Mouse (Mus musculus): ENCODE results near the gene Acsm1.

Gene Acsm1

DNA sequence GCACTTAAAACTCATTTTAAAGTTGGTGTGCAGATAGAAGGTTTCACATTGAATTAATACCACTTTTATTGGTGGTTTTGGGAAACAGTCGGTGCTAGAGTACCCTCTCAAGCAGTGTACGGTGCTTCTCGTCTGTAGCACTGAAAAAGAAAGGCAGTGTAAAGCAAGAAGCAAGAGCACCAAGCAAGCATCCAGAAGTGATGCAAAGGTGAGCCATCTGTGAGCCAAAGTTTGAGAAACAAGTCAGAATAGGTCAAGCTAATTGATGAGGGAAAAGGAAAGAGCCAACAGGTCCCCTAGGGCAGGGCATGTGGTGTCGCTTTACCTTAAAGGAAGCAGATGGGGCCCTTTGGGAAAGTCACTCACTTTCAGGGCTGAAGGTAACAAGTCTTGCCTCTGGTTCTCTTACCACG is at the start of gene Acsm1:
TSS of gene Acsm1 (plus strand) at position 363 of the 413 bp plus-strand sequence.
- DNase-seq = peak in 1 of 2 experiments; percentile 6

DNA sequence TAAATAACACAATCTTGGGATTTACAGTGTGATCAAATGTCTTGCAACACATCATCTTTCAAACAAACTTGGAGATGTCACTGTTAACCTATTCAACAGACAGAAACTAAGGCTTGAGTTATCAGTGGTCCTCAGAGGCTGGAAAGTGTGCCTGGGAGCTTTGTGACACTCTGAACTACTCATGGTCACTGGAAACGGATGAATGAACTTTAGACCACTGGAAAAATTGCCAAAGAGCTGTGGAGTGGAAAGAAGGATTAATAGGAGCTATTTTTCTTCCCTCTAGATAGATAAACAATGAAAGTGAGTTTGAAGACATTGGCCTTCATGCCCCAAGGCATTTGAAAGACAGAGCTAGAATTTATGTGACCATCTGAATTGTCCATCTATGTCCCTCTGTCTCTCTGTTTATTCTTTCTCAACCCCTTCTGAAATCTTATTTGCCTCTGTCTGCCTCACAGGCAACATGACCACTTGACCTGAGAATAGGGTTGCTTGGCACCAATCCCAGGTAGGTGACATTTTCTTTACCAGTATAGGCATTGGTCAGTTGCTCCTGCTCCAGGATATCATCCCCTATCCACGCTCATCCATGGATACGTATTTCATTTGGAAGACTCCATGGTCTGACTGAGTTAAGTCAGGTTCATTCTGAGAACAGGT is 46.9 kb upstream of the Acsm1 start:
- DNase-seq = peak; percentile 56 to 67

DNA sequence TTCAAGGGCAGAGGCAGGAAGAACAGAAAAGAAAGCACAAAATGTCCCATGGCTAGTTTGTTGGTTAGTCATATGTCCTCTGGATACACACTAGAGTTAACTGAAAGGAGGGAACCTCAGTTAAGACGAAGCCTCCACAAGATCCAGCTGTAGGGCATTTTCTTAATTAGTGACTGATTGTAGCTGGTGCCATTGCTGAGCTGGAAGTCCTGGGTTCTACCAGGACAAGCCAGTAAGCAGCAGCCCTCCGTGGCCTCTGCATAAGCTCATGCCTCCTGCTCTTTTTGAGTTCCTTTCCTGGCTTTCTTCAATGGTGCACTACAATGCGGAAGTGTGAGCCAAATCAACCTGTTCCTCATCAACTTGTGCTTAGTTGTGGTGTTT is 46.4 kb upstream of the Acsm1 start:
- peak; percentile 38 to 51 for DNase-seq

DNA sequence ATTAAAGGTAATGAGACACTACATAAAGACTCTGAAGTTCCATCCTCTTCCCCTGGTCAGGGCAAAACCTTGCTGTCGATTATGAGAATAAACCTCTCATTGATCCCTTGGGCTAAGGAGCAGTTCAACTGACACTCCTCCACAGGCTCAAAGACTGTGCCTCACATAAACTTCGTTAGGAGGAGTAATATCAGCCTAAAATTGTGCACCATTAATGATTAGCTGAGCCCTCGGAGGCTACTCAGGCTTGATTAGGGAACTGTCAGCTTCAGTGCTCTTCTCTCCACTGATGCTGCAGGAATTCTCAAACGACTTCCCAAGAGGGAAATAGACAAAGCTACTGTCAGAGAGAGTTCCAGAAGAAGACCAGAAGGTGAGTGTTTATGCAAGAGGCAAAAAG is 45.4 kb upstream of the Acsm1 start:
- peak; percentile 34 to 64 for DNase-seq

DNA sequence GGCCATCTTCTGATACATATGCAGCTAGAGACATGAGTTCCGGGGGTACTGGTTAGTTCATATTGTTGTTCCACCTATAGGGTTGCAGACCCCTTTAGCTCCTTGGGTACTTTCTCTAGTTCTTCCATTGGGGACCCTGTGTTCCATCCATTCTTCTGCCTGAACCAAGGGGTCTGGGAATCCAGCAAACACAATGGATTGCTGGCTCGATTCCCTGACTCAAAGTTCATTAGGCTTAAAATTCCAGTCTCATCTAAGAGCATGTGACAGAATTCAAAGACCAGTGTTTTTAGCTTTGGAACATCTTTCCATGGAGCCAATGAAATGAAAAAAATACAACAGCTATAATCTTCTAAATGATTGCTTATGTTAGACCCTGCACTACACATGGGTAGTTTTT is 44.4 kb upstream of the Acsm1 start:
- peak; percentile 37 to 41 for DNase-seq

DNA sequence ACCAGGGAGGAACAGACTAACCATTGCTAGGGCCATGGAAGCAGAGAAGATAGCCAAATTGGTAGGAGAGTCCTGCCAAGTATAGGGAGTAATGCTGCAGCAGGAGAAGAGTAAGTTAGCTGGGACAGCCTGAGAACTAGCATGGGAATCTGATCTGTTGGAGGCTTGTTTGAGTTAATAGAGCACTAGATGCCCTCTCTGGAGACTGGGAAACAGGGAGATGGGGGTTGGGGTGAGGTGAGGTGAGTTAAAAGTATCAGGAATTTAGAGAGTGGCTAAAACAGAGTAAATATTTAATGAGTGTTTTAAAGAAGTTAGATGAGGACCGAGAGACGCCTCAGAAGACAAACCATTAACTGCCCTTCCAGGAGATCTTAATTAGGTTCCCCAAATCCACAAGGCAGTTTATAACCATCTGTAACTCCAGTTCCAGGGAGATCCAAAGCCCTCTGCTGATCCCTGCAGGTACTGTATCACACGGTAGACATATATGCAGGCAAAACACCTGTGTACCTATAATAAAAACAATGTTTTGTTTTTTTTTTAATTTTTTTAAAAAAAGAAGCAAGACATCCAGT is 12.2 kb upstream of the Acsm1 start:
- DNase-seq = peak; percentile 73 to 88

DNA sequence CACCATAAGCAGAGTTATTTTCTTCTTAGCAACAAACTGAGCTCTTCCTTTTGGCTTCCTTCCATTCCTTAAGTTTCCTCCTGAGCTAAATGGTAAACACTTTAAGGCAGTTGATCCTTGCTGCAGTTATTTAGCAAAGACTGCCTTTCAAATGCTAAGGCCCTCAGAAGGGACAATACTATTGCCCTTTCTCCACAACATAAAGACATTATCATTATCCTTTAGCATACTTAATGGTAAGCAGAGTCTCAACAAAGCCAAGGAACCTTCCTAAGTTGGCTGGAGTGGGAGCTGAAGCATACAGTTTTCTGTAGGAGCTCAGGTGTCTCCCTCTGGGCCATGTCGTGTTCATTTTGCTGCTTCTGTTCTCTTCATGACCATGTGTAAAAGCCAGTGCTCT is 11.5 kb upstream of the Acsm1 start:
- no peak for DNase-seq

DNA sequence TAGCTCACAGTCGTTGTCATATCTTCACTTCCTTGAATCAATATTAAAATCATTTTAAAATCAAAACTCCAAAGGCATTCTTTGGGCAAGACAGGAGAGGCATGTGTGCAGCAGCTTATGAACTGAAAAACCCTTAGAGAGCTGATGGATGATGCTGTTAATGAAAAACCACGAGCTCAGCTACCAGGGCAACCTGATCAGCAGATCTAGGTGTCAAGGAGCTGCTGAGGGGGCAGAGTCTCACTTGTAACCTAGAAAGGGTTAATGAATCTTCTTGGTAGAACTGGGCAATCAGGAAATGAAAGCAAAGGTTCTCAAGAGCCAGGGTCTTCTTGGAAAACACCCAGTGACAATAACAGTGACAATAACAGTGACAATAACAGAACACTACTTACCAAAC is 10.3 kb upstream of the Acsm1 start:
- peak; percentile 74 to 87 for DNase-seq

DNA sequence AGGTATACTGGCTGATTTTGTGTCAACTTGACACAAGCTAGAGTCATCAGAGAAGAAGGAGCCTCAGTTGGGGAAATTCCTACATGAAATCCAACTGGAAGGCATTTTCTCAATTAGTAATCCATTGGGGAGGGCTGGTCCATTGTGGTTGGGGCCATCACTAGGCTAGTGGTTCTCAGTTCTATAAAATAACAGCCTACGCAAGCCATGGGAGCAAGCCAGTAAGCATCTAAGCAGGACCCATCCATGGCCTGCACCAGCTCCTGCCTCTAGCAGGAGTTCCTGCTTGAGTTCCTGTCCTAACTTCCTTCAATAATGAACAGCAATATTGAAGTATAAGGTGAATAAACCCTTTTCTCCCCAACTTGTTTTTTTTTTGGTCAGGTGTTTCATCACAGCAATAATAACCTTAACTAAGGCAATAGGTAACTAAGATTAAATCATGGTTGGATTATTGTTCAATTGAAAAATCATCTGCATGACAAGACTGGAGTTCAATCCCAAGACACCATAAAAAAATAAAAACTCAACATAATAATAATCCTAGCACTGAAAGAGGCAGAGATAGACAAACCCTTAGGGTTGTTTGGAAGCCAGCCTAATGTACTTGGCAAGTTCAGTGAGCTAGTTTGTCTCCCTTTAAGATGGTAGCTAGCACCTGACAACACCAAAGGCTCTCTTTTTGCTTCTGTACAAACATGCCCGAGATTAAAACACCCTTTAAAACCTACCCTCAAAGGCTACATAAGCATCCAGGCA is 5.5 kb upstream of the Acsm1 start:
- DNase-seq = peak in 1 of 2 experiments; percentile 46

DNA sequence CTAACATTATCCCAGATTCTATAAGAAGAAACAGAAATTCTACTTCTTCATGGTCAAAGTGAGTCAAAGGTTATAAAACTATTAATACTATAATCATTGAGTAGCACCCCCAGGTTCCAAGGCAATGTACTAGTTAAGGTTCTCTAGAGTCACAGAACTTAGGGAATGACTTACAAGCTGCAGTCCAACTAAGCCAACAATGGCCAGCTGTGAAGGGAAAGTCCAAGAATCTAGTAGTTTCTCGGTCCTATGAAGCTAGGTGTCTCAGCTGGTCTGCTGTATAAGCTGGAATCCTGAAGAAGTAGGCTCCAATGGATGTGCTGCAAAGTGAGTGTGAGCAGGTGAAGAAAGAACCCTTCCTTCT is 4.9 kb upstream of the Acsm1 start:
- DNase-seq = peak in 1 of 2 experiments; percentile 38

DNA sequence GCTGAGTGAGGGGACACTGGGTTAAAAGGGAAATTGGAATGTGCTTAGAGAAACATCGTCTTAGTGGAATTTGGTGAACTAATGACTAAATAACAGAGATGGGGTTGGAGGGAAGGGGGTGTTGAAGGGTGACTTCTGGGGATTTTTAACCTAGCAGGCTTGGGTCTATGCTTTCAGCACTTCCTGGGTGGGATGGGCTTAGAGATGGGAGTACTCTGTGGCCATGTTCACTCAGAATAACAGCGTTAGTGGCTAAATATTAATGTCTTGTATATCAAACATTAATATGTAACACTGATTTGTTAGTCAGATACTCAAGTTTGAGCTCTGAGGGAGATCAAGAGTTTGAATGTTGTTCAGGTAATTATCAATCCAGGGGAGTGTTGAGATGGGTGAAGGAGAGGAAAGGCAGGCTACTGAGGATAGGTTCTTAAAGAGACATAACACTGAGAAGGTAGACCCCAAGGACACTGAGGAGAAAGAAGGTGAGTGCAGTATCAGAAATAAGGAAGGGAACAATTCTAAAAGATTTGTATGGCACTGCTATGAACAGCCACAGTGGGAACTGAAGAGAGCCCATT is 1.8 kb upstream of the Acsm1 start:
- DNase-seq = peak; percentile 71 to 85

DNA sequence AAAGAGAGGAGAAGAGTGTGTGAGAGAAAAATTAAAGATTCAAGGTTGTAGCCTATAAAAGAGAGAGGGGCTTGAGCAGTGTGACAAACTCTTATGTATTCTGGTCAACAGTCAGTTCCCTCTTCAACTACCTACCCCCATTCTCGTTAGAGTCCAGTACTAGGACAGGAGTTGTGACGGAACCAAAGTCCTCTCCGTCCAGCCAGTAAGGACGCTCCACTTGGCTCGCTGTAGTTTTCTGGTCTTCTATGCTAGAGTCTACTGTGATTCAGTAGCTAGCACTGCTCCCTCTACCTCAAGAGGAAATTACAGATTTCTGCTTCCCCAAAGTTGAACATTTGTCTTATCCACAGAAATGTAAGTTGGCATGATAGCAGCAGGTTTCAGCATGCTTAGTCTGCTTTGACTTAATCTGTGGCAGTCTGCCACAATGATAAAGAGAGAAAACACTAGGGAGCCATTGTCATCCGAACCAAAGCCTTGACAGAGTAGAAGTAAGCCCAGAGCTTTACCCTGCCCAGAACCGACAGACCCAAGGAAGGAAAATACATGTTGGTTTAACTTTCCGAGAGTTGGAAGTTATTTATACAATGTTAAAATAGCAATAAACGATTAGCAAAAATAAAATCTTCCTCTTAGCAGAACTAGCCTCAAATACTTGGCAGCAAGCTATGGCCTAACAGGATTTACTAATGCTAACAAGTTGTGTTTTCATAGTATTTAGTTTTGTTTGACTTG is 731 bp upstream of the Acsm1 start:
- DNase-seq = peak; percentile 68 to 76

DNA sequence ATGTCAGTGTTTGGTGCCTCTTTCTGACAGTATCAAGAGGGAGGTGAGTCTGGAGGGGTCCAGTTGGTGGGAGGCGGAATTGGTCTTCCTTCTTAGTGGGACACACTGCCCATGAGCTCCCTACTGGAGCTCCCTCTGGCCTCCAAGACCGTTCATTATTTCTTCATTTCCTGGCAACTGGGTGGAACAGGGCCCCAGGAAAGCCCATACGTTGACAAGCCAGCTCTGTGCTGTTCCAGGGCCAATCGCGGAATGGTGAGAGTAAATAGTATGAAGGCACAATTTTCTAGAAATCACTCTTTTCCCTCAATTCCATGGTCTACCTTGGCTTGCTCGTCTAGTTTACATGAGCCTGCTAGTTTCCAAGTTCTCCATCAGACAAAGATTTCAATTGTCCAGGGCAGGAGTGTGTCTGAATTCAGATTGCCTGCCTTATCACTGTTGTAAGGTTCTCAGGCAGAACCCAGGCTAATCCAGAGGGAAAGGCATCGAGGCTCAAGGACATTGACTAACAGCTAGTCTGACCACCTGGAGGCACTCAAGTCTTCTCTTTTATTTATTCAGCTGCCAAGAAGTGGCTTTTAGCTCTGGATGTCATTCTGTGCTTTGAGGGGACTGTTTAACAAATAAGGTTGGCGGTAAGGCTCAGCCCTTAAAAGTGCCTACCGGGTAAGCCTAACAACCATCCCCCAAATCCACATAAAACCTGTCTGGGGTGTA is 1.1 kb downstream of the Acsm1 start:
- peak in 1 of 2 experiments; percentile 26 for DNase-seq

DNA sequence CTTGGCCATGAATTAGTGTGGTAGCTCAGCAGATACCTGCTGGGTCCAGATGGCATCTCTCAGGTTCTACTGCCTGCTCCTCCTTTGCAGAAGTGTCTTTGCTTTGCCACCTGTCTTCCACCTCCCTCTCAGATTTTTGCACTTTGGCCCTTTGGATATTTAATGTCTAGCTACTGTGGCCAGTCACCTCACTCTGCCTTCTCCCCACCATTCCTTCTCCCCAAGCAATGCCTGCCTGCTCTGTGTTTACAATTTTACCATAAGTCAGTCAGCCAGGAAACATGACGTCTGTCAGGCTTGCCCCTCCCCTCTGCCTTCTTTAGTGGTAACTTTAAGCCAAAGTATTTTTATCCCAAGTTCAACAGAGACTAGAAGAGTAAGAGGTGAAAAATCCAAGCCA is 9.7 kb downstream of the Acsm1 start:
- peak in 1 of 2 experiments; percentile 60 for DNase-seq

DNA sequence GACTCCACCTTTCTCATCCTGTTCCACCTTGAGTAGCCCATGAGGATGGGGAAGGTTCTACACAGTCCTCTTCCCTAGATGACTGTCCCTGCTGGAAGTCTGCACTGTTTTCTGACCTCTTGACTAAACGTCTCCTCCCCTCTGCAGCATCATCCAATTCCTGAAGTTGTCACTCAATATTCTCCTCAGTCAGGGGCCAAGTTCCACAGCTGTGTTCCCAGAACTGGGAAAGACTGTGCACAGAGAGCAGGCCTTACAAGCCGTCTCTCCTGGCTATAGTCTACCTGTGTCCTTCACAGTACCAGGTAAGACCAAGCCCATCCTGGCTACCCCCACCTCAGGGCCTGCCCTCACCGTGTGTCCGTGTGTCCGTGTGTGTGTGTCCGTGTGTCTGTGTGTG is 10.8 kb downstream of the Acsm1 start:
- DNase-seq = peak; percentile 71 to 77

DNA sequence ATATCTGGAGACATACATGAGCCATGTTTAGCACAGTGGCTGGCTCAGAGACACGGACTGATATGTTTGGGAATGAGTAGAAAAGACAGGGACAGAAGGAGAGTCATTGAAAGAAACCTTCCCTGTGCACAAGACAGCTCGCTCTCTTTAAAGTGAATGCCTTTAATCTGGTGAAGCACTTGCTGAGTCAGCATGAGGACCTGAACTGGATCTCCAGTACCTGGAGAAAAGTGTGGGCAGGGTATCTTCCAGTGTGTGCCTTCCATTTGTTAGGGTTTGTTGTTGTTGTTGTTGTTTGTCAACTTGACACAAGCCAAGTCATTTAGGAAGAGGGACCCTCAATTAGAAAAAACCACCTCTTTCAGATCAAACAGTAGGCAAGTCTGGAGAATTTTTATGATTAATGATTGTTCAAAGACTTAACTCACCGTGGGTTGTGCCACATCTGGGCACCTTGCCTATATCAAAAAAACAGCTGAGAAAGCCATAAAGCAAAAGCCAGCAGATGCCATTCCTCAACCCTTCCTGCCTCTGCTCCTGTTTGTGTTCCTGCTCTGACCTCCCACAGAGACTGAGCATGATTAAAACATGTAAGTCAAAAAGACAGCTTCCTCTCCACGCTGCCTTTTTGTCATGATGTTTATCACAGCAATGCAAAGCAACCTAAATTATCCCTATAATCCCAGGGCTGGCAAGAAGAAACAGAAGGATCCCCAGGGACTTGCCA is 11.5 kb downstream of the Acsm1 start:
- peak; percentile 61 to 73 for DNase-seq

DNA sequence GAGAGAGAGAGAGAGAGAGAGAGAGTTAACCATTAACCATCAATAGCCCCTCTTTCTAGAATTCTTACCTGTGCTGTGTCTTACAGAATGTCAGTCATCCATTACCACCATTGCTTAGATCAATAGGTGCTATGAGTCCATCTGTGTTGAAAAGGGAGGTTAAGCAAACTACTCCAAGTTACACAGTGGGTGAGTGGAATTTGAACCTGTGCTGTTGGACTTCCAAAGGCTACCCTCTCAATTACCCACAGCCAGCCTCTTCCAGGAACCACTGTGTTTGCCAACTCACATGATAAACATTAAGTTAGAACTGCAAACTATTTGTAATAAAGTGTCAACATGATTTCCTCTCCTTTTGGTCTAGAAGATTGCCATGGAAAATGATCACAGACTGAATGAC is 13.3 kb downstream of the Acsm1 start:
- peak; percentile 60 to 80 for DNase-seq

DNA sequence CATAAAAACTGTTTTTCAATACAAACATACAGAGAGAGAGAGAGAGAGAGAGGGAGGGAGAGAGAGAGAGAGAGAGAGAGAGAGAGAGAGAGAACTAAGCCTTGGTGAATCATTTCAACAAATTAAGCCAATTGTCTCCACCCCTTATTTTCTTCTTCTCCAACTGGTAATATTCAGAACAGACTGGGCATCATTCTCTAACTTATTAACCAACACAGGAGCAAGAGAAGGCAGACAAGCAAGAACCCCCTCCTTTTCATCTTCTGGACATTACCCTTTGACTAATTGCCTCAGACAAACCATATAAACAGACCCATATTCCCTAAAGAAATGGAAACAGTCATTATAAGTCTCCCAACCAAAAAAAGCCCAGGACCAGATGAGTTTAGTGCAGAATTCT is 31.9 kb downstream of the Acsm1 start:
- DNase-seq = peak in 1 of 2 experiments; percentile 33

DNA sequence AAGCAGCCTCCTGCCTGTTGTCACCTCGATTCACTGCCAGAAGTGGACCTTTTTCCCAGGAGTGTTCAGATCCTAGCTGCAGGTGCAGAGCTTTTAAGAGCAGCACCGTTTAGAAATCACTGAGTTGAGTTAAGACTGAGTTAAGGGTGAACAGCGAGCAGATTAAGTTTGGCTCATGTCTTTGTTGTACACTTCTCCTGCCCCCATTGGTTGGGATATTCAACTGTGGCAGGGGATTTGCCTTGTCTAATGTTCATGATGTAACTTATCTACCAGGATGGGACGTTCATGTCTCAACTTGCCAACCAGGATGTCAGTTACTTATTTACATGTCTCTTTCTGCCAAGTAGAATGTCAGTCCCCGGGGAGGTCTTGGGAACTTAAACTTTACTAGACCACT is 35.5 kb downstream of the Acsm1 start:
- peak; percentile 48 to 56 for DNase-seq

DNA sequence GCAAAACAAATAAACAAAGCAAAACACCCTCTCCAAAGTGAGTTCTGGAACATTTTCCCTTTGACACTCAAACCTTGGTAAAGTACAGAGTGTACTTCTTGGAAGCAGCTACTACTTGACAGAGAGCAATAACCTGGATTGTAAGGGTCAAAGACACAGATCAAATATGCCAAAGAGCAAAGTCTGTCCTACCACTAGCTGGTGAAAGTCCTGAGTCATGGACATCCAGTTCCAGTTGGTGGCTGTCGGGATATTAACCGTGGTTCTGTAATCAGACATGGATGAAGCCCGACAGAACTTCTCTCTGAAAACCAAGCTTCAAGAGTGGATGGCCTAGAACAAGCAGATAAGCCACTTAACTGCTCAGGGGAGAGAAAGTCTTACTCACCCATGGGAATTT is 61.1 kb downstream of the Acsm1 start:
- peak; percentile 69 to 83 for DNase-seq

DNA sequence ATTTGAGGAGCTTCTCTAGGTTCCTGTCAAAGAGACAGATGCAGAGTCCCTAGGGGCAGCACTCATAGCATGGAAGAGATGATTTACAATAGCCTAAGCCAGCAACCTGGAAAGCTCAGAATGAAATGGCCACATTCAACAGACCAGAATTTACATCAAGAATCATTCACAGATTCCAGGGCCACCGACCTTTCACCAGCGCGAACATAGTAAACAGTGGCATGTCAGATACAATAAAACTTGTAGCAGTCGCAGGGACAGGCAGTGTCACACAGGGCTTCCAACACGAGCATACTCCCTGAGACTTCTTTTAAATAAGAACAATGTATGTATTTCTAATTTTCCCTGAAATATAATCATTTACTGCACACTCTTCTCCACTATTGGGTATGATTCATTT is 63.6 kb downstream of the Acsm1 start:
- peak in 1 of 2 experiments; percentile 30 for DNase-seq

DNA sequence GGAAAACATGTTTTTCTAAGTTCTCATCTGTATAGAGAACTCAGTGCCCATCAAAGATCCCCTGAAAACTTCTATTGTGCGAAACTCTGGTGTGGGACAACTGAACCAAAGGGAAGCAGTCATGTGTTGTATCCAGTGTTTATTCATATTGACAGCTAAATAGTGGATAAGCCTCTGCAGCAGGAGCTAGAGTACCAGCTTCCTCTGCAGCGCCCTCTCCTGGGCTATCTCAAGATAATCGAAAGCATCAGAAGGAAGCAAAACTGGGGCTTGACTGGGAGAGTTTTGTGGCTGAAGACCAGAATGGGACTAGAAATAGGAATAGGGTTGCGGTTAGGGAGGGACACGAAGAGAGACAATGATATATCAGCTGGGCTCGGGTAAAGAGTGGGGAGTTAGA is 64.1 kb downstream of the Acsm1 start:
- DNase-seq = peak in 1 of 2 experiments; percentile 57
